Mouse (Mus musculus): ENCODE data around the gene Lurap1l.
A peak's percentile ranks its signal among the peaks of the same experiment; 100 is the strongest.
"Not testable (repeated sequence)": the region's sequence is repeated elsewhere in the genome, so short reads cannot be mapped to it uniquely, and the experiment has no call there.

The Lurap1l gene

DNA sequence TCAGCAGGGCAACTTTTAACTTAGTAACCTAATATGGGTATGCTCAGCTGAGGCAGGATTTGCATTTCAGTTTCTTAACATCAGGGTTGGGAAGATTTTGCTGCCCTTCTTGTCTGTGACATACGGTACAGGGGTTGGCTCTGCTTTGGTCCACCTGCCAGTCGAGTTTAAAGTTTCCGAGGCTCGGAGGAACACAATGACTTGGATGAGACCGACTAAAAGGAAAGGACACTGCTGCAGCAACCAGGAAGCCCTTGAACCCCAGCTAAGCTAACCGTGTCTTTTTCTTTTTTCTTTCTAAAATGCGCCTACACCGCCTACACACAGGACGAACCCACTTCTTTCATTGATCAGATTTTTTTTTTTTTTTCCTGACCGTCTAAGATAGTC, at the start of gene Lurap1l:
TSS of gene Lurap1l (plus strand) at position 166 of the 390 bp plus-strand sequence.
- DNase-seq (ENCODE audit: low spot score), result peak; percentile 2

DNA sequence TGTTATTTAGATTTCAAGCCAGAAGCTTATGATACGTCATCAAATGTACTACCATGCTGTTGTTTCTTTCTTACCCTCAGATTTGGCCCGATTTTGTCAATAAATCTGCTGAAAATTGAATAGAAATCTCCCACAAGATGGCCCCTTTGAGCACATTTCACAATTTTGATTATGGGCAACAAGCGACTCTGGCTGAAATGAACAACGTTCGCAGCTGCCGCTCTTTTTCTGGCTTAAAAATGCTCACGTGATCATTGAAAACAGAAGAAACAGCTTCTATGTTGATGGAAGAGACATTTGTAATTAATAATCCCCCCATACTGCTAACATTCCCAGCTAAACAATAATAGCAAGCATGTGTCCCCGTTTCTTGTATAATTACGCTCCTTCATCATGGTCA, 47.5 kb upstream of the Lurap1l start:
- no peak for DNase-seq (ENCODE audit: low spot score)

DNA sequence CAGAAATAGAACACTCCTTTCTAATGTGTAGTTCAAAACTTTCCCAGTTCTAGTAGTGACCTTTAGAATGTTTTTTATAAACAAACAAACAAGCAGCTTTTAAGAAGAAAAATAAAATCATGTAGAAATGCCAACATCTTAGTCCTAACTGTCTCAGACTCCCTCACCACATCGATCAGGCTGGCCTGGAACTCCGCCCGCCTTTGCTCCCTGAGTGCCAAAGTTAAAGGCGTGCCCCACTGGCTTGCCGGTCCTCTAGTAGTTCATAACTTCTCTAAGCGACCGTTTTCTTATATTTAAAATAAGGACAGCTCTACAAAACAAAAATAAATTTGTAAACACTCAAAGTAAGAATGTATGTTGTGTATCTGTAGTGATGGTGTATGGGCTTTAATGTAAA, 46.5 kb upstream of the Lurap1l start:
- no peak for DNase-seq (ENCODE audit: low spot score)

- DNase-seq (ENCODE audit: low spot score), result no peak
Observed at GRCm38 (mm10) chr4:80864511-80864922, 45.9 kb upstream of the Lurap1l start.

- no peak for DNase-seq (ENCODE audit: low spot score)
Observed at GRCm38 (mm10) chr4:80866065-80866464, 44.4 kb upstream of the Lurap1l start.

DNA sequence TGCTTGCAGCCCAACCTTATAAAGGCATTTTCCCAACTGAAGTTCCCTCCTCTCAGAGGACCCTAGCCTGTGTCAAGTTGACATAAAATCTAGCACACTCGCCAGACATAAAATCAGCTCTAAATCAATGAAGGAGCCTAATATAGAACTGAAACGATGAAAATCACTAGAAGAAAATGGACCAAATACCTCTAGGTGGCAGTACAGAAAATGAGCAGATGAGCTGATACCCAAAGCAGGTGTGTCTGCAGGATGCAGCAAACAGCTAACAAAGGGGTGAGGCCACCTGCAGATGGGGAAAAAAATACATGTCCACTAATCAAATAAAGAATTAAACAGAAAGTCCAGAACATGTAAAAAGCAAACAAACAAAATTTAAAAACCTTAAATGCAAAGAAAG, 40.8 kb upstream of the Lurap1l start:
- DNase-seq (ENCODE audit: low spot score), result no peak

- no peak for DNase-seq (ENCODE audit: low spot score)
Observed at GRCm38 (mm10) chr4:80872847-80873644, 37.4 kb upstream of the Lurap1l start.

- no peak for DNase-seq (ENCODE audit: low spot score)
Observed at GRCm38 (mm10) chr4:80874121-80874859, 36.2 kb upstream of the Lurap1l start.

- no peak for DNase-seq (ENCODE audit: low spot score)
Observed at GRCm38 (mm10) chr4:80875055-80875454, 35.4 kb upstream of the Lurap1l start.

- no peak for DNase-seq (ENCODE audit: low spot score)
Observed at GRCm38 (mm10) chr4:80881996-80882599, 28.3 kb upstream of the Lurap1l start.

DNA sequence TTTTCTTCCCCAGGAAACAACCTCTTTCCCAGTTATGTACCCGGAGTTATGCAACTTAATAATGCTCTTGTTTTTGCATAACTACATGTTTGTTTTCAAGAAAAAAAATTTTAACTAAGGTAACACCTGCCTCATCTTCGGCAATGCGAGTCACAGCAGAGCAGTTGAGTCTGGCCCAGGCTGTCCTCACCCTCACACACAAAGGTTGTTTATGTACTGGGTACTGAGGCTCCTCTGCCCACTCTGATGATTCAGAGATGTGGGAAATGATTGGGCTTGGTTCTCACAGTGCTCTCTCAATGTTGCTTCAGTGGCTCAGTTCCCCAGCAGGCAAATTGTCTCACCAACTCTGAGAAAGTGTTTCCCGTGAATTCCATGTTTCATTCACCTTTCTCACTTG, 23.8 kb upstream of the Lurap1l start:
- DNase-seq (ENCODE audit: low spot score), result no peak

DNA sequence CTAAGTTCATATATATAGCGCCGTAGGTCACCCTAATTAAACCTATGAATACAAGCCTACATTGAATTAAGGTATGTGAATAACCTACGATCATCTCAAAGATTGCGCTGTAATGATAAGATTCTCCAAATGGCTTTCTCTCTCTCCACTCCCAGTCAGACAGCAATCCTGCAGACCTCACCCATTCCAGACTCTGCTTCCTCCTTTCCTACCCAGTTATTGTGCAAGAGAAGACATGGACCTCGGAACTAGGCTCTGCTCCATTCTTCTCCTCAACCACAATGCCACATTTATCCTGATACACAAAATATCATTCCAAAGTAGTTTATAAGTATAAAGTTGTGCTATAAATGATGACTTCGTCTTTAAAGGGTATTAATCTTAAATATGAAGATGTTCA, 19.4 kb upstream of the Lurap1l start:
- no peak for DNase-seq (ENCODE audit: low spot score)

- DNase-seq (ENCODE audit: low spot score), result no peak
Observed at GRCm38 (mm10) chr4:80895278-80895894, 15.1 kb upstream of the Lurap1l start.

DNA sequence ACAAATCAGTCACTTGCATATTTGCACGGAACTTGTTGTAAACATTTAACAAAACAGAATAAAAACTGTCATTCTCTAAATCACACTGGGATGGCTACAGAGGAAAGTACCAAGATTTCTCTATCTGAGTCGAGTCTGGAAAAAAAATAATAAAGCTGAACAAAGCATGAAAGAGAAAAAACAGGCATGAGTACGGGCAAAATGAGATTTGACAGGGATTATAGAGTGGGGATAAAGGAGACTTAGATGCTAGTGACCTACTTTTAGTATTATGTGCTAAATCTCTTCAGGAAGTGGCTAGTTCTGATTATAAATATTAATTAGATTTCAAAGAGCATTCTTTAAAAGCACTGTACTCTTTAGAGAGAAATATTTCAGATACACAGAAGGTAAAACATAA, 3.7 kb upstream of the Lurap1l start:
- no peak for DNase-seq (ENCODE audit: low spot score)

GRCm38 (mm10) chr4:80907973-80908372, 2.5 kb upstream of the Lurap1l start:
- DNase-seq (ENCODE audit: low spot score), result no peak

DNA sequence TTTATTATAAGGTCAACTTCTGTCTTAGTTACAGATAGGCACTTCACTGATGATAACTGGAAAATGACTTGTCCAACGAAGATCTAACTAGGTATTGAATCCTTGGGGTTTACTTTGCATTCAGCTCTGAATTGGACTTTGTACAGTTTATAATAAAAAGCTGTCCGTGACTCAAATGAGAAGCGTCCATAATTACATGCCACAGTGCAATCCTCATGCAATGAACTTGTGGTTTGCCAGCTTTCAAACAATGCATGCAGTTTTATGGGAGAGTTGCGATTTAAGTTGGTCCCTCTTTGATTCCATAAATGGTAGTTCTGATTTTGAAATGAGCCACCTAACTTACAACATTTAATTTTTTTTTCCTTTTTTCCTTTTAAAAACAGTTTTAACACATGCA, 1.5 kb upstream of the Lurap1l start:
- no peak for DNase-seq (ENCODE audit: low spot score)

GRCm38 (mm10) chr4:80910871-80911701, 640 bp downstream of the Lurap1l start:
- peak; percentile 1 for DNase-seq (ENCODE audit: low spot score)

DNA sequence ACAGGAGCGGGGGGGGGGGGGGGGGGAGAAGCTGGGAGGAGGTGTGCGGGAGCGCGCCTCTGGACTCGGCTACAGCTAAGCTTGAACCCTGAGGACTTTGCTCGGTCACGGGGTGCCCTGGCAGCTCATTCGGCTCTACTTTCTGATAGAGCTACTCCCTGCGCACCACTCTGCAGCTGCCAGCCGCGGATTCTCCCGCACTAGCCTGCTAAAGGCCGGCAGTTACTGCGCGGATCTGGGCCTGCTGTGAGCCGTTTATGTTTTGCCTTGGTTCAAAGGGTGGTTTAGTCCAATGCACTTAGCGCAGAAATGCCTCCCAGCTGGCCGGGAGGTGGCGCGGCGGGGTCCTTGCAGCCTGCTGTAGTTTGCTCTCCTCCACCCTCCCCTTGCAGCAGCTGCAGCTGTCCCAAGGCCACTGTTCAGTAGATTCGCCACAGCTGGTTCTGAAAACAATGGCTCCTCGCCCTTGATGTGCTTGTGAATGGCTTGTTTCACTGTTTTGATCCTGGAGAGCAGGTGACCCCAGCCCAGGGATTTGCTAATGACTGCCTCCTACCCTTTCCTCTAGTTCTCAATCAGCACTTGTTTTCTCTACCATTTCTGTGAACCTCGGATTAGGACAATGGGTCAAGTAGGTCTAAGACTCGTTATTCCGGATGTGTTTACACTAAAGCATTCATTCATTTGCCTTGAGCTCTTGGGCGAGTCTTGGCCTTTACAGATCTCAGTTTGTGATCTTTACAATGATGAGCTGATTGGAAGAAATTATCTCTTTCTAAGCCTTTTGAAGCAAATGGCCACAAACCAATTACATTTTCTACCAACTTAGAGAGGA, 1.5 kb downstream of the Lurap1l start:
- DNase-seq (ENCODE audit: low spot score), result peak; percentile 61

GRCm38 (mm10) chr4:80915211-80915610, 4.8 kb downstream of the Lurap1l start:
- DNase-seq (ENCODE audit: low spot score), result no peak

DNA sequence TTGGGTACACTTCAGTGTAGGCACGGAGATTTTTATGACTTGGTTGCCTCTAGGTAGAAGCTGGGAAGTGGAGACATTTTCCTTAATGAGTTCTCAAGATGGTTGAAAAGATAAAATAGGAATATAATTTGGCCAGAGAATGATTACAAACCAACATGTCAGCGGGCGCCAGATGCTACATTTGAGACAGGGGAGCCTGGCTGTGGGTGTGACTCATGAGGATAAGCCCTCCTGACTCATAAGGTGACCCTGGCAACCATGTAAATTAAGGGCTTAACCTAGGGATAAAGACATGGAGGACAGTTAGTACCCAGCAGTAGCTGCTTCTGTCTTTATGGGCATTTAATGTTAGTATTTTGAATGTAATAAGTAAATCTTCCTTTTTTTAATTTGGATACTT, 6.2 kb downstream of the Lurap1l start:
- DNase-seq (ENCODE audit: low spot score), result no peak

DNA sequence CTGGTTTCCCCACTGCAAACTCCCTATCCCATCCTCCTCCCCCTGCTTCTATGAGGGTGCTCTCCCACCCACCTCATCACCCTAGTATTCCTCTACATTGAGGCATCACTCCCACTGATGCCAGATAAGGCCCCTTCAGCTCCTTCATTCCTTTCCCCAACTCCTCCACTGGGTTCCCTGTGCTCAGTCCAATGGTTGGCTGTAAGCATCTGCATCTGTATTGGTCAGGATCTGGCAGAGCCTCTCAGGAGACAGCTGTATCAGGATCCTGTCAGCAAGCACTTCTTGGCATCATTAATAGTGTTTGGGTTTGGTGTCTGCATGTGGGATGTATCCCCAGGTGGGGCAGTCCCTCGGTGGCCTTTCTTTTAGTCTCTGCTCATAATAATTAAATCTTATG, 6.7 kb downstream of the Lurap1l start:
- not testable (repeated sequence) for DNase-seq (ENCODE audit: low spot score)

Data from ovary, adult 18-20 months (tissue).